In the genomic region with DNA sequence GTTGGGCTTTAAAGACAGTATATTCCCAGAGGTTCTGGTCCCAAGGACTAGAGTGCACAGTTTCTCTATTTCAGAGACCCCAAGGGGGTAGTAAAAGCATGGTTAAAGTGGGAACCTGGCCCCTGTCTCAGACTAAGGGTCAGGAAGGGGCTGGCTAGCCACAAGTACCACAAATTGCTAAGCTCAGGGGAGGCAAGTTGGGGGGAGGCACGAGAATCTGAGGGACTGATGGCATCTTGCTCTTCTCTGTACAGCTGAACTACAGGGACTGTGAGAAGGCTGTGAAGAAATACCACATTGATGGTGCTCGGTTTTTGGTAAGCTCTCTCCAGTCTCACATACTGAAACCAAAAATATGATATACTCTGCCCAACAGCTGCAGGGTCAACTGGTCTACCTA, we compare ENCODE assay signal across 19 mouse cellular contexts. TPM values are rescaled to one million over a fixed set of nuclear protein-coding genes. Genes with fewer than 3 reads are reported as not detected.
"Had no signal": no experiment of that assay in that cellular context is flagged by ENCODE, and none has a peak within 500 bp of the region (broad histone marks: within the 10 kb centered on the region; RNA-seq: fewer than 3 reads in every experiment).

No protein-coding gene starts in this region.

- H3K4me1 ChIP-seq: limb, embryonic 13.5 days; midbrain, embryonic 12.5 days; neural tube, embryonic 15.5 days had no signal

- DNase-seq: kidney, adult 11 months; kidney, adult 9 months; kidney, postnatal 36 days; liver, embryonic 13.5 days; lung, adult 18-20 months; right cerebral cortex, adult 18-20 months; right cerebral cortex, postnatal 4 days; thymus, adult 18-20 months had no signal

- H3K4me3 ChIP-seq: layer of hippocampus, adult 2 months; limb, embryonic 13.5 days; liver, embryonic 13.5 days; midbrain, embryonic 12.5 days; neural tube, embryonic 15.5 days had no signal

- H3K36me3 ChIP-seq: limb, embryonic 13.5 days; liver, embryonic 13.5 days; midbrain, embryonic 12.5 days; neural tube, embryonic 15.5 days had no signal

- H3K27ac ChIP-seq: kidney, postnatal 0 days; layer of hippocampus, adult 2 months; limb, embryonic 13.5 days; liver, embryonic 13.5 days; midbrain, embryonic 12.5 days; neural tube, embryonic 15.5 days had no signal

- ATAC-seq: midbrain, embryonic 16.5 days had no signal

- H3K27me3 ChIP-seq: limb, embryonic 13.5 days; liver, embryonic 13.5 days; midbrain, embryonic 12.5 days; neural tube, embryonic 15.5 days had no signal

RNA-seq across cellular contexts. Expression of a gene that starts 47.7 kb away (rescaled TPM):
- total RNA-seq: layer of hippocampus, adult 2 months; layer of hippocampus, postnatal 10 days; left cerebral cortex, postnatal 36 days; megakaryocyte-erythroid progenitor cell, adult 5-6 weeks had no signal
- polyA plus RNA-seq: kidney, postnatal 0 days; liver, embryonic 13.5 days; lung, embryonic 16.5 days; midbrain, embryonic 12.5 days; midbrain, embryonic 16.5 days; stomach, embryonic 16.5 days had no signal

RNA-seq across cellular contexts. Expression of a gene that starts 57.7 kb away (rescaled TPM):
- total RNA-seq: megakaryocyte-erythroid progenitor cell, adult 5-6 weeks had no signal
